Mouse (Mus musculus): Measurements from ENCODE around the gene Slbp.

GRCm38 (mm10) chr5:33654424-33654823 is 2.0 kb upstream of the Slbp start:
- no peak for TF ChIP-seq POLR2A (IDR thresholded peaks at IDR 0.05; ENCODE audit: control insufficient read depth, extremely low read depth, insufficient read depth, low read length, poor library complexity)
- TF ChIP-seq CTCF (IDR thresholded peaks at IDR 0.05; ENCODE audit: borderline replicate concordance, control insufficient read depth, extremely low read depth, insufficient read depth, low read length, poor library complexity), result no peak
